Mouse (Mus musculus) liver, embryonic 16.5 days (tissue): Measurements from ENCODE around the gene Gm14496. TPM values are rescaled to one million over a fixed set of nuclear protein-coding genes. Genes with fewer than 3 reads are reported as not detected.
"Not testable (repeated sequence)": the region's sequence is repeated elsewhere in the genome, so short reads cannot be mapped to it uniquely, and the experiment has no call there.

Experiments
- ATAC-seq: fragments of 200-750 bp; cut with Nextera tagmentation; 2 replicates; pipeline ENCODE4 v1.8.0; 2017; ENCODE audit warnings: low read depth, mild to moderate bottlenecking, moderate number of reproducible peaks, moderate library complexity
- H3K27ac ChIP-seq: fragments of 300-500 bp; sonication (generic); 2 replicates; pipeline ENCODE4 v1.5.1; 2014; ENCODE audit warnings: mild to moderate bottlenecking, low read length
- H3K27me3 ChIP-seq: fragments of 300-500 bp; sonication (generic); 2 replicates; pipeline ENCODE4 v1.6.1; 2014; ENCODE audit warnings: low read depth, low read length, mixed read lengths; ENCODE audit not compliant: control insufficient read depth, insufficient read depth
- H3K36me3 ChIP-seq: fragments of 300-500 bp; sonication (generic); 2 replicates; pipeline ENCODE4 v1.6.1; 2014; ENCODE audit warnings: mild to moderate bottlenecking; ENCODE audit not compliant: control insufficient read depth, insufficient read depth
- H3K4me1 ChIP-seq: fragments of 300-500 bp; sonication (generic); 2 replicates; pipeline ENCODE4 v1.6.1; 2014; ENCODE audit warnings: low read depth, low read length, mixed read lengths; ENCODE audit not compliant: control insufficient read depth
- H3K4me2 ChIP-seq: fragments of 300-500 bp; sonication (generic); 2 replicates; pipeline ENCODE4 v1.6.1; 2014; ENCODE audit warnings: low read depth, low read length, mixed read lengths
- H3K4me3 ChIP-seq: fragments of 300-500 bp; sonication (generic); 2 replicates; pipeline ENCODE4 v1.5.1; 2014; ENCODE audit warnings: low read depth, mild to moderate bottlenecking, low read length
- H3K9ac ChIP-seq: fragments of 300-500 bp; sonication (generic); 2 replicates; pipeline ENCODE4 v1.6.1; 2014; ENCODE audit warnings: low read depth, low read length
- H3K9me3 ChIP-seq: fragments of 300-500 bp; sonication (generic); replicated peaks from 2 replicates; pipeline ENCODE4 v1.6.1; 2016; ENCODE audit warnings: low read length; ENCODE audit not compliant: control insufficient read depth
- WGBS: fragments of 180-500 bp; shearing (Covaris S2); extraction: QIAGEN DNeasy Blood & Tissue Kit; methylation state at CpG from one replicate; pipeline ENCODE4 v1.1.7; 2014; ENCODE audit not compliant: insufficient replicate concordance; 5-methylcytosine and 5-hydroxymethylcytosine counted together
- polyA plus RNA-seq: library from polyadenylated mRNA; unstranded; fragments of >200 nt; fragmentation: Nextera tagmentation; extraction: Ambion mirVana; gene quantifications from 2 replicates; pipeline ENCODE4 v1.2.1, GENCODE M21; 2015

Gene Gm14496
- polyA plus RNA-seq, result not detected in 2 replicates

DNA sequence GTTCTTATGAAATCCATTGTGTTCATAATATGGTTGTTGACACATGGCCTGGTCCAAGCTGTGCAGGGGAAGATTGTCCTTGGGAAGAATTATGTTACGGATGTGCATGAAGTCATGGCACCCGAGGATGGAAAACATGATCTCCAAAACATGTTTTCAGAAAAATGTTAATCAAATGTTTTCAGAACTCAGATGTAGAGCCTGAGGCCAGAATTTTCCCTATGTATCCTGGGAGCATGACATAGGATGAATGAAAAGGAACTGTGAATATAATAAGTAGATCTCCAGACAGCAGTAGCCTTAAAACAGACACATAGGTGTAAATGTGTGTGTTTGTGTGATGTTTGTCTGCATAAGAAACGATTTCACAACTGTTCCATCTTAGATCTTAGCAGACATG lies at the start of gene Gm14496:
Gm14496 (plus strand) TSS at position 301 of the 400 bp plus-strand sequence.
- Histone ChIP-seq H3K4me3 (no peak within 1 kb of the TSS), H3K27me3 (no peaks in the 10 kb centered on the region), H3K4me1 (no peaks in the 10 kb centered on the region), H3K9ac (no peak within 1 kb of the TSS), H3K36me3 (no peaks in the 10 kb centered on the region), H3K9me3 (no peaks in the 10 kb centered on the region), H3K4me2 (no peak within 1 kb of the TSS), H3K27ac (no peak within 1 kb of the TSS)
- WGBS, result 47% methylated on average over 3 of the region's 3 CpGs
- no peak for ATAC-seq

DNA sequence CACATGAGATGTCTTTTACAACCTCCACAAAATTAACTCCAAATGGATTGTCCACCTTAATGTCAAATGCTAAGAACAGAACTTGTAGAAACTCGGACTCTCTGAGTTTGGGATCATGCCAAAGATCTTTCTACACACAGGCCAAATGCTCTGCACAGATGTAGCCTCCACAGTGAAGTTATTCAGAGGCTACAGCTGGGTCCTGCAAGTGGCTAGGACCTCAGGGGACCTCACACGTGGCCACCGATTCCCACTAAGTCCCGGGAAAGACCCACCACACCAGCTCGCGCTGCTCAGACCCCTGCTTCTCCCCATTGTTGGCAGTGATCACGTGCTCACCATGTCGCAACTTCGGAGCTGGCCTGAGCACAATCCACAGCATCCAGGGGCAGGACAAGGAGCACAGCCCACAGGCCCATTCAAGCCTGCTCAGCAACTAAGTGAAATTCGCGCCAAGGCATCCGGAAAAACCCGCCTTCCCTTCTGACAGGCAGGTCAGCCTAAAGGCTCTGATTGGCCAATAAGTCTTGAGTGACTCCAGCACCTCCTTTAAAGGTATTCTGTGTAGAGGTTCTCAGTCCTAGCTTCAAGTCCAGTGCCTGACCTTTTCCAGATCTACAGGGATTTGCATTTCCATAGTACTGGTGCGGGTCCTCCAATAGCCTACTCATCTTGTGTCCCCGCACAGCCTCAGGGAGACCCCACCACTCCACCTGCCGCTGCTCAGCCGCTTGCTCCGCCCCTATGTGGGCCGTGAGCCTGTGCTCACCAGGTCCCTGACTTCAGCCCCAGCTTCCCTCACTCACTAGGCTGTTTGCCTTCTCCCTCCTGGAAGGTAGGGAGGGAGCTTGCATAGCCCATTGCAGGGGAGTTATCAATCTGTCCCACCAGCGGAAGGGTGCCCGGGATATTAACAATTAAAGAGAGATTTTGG lies 37.9 kb upstream of the Gm14496 start:
- peak overlapping the region; percentile 13; the same call in 1 of the 2 replicates for H3K4me2 ChIP-seq
- not testable (repeated sequence) for H3K4me3 ChIP-seq, H3K27ac ChIP-seq, H3K4me1 ChIP-seq, H3K9ac ChIP-seq, H3K27me3 ChIP-seq, H3K9me3 ChIP-seq, H3K36me3 ChIP-seq
- ATAC-seq, result 0 out of 2 replicates have a peak, but pooled peaks have one; percentile 24
- WGBS, result 21% methylated on average over 21 of the region's 21 CpGs

GRCm38 (mm10) chr2:181968395-181968794 lies 22.5 kb upstream of the Gm14496 start:
- ATAC-seq, result no peak
- no peak overlapping the region for H3K27ac ChIP-seq
- no peaks in the 10 kb centered on the region for H3K36me3 ChIP-seq
- H3K4me1 ChIP-seq, result no peaks in the 10 kb centered on the region
- 44% methylated on average over 7 of the region's 7 CpGs for WGBS
- H3K27me3 ChIP-seq, result no peaks in the 10 kb centered on the region
- H3K4me3 ChIP-seq, result no peak overlapping the region
- no peak overlapping the region for H3K9ac ChIP-seq
- H3K9me3 ChIP-seq, result no peaks in the 10 kb centered on the region
- H3K4me2 ChIP-seq, result no peak overlapping the region

GRCm38 (mm10) chr2:181969187-181969586 lies 21.7 kb upstream of the Gm14496 start:
- Histone ChIP-seq H3K4me1 (no peaks in the 10 kb centered on the region), H3K4me3 (no peak overlapping the region), H3K9ac (no peak overlapping the region), H3K9me3 (no peaks in the 10 kb centered on the region), H3K36me3 (no peaks in the 10 kb centered on the region), H3K27ac (no peak overlapping the region), H3K27me3 (no peaks in the 10 kb centered on the region), H3K4me2 (no peak overlapping the region)
- WGBS, result 77% methylated on average over 2 of the region's 2 CpGs
- ATAC-seq, result no peak

DNA sequence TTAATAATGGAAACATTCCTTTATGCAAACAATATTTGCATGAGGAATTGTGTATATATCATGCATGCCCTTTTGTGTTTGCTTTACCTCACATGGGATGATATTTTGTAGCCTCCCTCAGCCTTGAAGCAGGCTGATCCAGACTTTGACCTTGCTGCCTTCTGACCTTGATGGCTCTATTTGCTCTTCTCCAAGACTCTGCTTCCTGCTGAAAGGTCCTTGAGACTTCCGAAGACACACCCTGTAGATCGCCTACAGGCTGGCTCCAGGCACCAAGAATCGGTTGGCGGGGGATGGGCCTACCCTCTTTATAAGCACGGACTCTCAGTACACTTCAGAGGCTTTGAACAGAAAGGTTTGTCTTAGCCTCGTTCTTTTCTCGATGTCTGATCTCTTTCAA lies 9.0 kb upstream of the Gm14496 start:
- not testable (repeated sequence) for H3K4me2 ChIP-seq, H3K9me3 ChIP-seq, H3K27me3 ChIP-seq, H3K9ac ChIP-seq, H3K4me3 ChIP-seq, H3K36me3 ChIP-seq, ATAC-seq, H3K4me1 ChIP-seq, H3K27ac ChIP-seq
- 51% methylated on average over 7 of the region's 7 CpGs for WGBS

Other genes starting within 250 kb of the Gm14496 start
- not detected in 2 replicates for gene Myt1, start 227.8 kb upstream of the Gm14496 start, polyA plus RNA-seq
- gene Pcmtd2, start 153.3 kb upstream of the Gm14496 start, polyA plus RNA-seq, result 17.4 and 18.6 TPM in 2 replicates
- gene Polr3k, start 126.8 kb upstream of the Gm14496 start, polyA plus RNA-seq, result 17.8 and 22.1 TPM in 2 replicates